Mouse (Mus musculus): ENCODE results near the gene Tmem164.

Gene Tmem164

GRCm38 (mm10) chrX:142747428-142747827 is 66.2 kb downstream of the Tmem164 start:
- in situ Hi-C loops (cut with MboI, MseI), result no loop called here

- in situ Hi-C loops (cut with MboI, MseI), result no loop called here
Measured at GRCm38 (mm10) chrX:142748574-142748973, 67.4 kb downstream of the Tmem164 start.

- in situ Hi-C loops (cut with MboI, MseI), result no loop called here
Measured at GRCm38 (mm10) chrX:142750775-142751174, 69.6 kb downstream of the Tmem164 start.

GRCm38 (mm10) chrX:142755542-142755941 is 74.3 kb downstream of the Tmem164 start:
- in situ Hi-C loops (cut with MboI, MseI), result no loop called here

- in situ Hi-C loops (cut with MboI, MseI), result no loop called here
Measured at GRCm38 (mm10) chrX:142760415-142760814, 79.2 kb downstream of the Tmem164 start.

- in situ Hi-C loops (cut with MboI, MseI), result no loop called here
Measured at GRCm38 (mm10) chrX:142763337-142763736, 82.1 kb downstream of the Tmem164 start.

GRCm38 (mm10) chrX:142769698-142770097 is 88.5 kb downstream of the Tmem164 start:
- in situ Hi-C loops (cut with MboI, MseI), result no loop called here

GRCm38 (mm10) chrX:142773658-142774057 is 92.5 kb downstream of the Tmem164 start:
- in situ Hi-C loops (cut with MboI, MseI), result no loop called here

GRCm38 (mm10) chrX:142776131-142776530 is 94.9 kb downstream of the Tmem164 start:
- in situ Hi-C loops (cut with MboI, MseI), result no loop called here

GRCm38 (mm10) chrX:142778638-142779037 is 97.4 kb downstream of the Tmem164 start:
- in situ Hi-C loops (cut with MboI, MseI), result no loop called here

GRCm38 (mm10) chrX:142786160-142787052 is 105.2 kb downstream of the Tmem164 start:
- in situ Hi-C loops (cut with MboI, MseI), result no loop called here

GRCm38 (mm10) chrX:142792185-142792584 is 111.0 kb downstream of the Tmem164 start:
- in situ Hi-C loops (cut with MboI, MseI), result loop anchor here (10.0 kb wide), 1 partner anchor 217 kb away; no protein-coding TSS in a partner anchor

- in situ Hi-C loops (cut with MboI, MseI), result loop anchor here (10.0 kb wide), 1 partner anchor 219 kb away; no protein-coding TSS in a partner anchor
Measured at GRCm38 (mm10) chrX:142794069-142794610, 112.9 kb downstream of the Tmem164 start.

- in situ Hi-C loops (cut with MboI, MseI), result no loop called here
Measured at GRCm38 (mm10) chrX:142804596-142804995, 123.4 kb downstream of the Tmem164 start.

GRCm38 (mm10) chrX:142806126-142806525 is 124.9 kb downstream of the Tmem164 start:
- in situ Hi-C loops (cut with MboI, MseI), result loop anchor here (5.0 kb wide), 1 partner anchor 254 kb away; no protein-coding TSS in a partner anchor

GRCm38 (mm10) chrX:142806620-142807061 is 125.4 kb downstream of the Tmem164 start:
- in situ Hi-C loops (cut with MboI, MseI), result loop anchor here (5.0 kb wide), 1 partner anchor 254 kb away; no protein-coding TSS in a partner anchor

- in situ Hi-C loops (cut with MboI, MseI), result loop anchor here (5.0 kb wide), 1 partner anchor 256 kb away; no protein-coding TSS in a partner anchor
Measured at GRCm38 (mm10) chrX:142808411-142808810, 127.2 kb downstream of the Tmem164 start.

GRCm38 (mm10) chrX:142813146-142813545 is 131.9 kb downstream of the Tmem164 start:
- in situ Hi-C loops (cut with MboI, MseI), result no loop called here

GRCm38 (mm10) chrX:142818057-142818682 is 137.0 kb downstream of the Tmem164 start:
- in situ Hi-C loops (cut with MboI, MseI), result loop anchor here (5.0 kb wide), 1 partner anchor 234 kb away; no protein-coding TSS in a partner anchor

- in situ Hi-C loops (cut with MboI, MseI), result loop anchor here (5.0 kb wide), 1 partner anchor 626 kb away; no protein-coding TSS in a partner anchor
Measured at GRCm38 (mm10) chrX:142821239-142821638, 140.0 kb downstream of the Tmem164 start.

GRCm38 (mm10) chrX:142821846-142822245 is 140.6 kb downstream of the Tmem164 start:
- in situ Hi-C loops (cut with MboI, MseI), result loop anchor here (5.0 kb wide), 1 partner anchor 625 kb away; no protein-coding TSS in a partner anchor

- in situ Hi-C loops (cut with MboI, MseI), result no loop called here
Measured at GRCm38 (mm10) chrX:142825309-142825708, 144.1 kb downstream of the Tmem164 start.

Measured in T-helper 2 cell (primary cell).